In genomic region chr11:88294394-88294710, GRCm38 (mm10) we compare ENCODE assay signal across 9 mouse cellular contexts. TPM values are rescaled to one million over a fixed set of nuclear protein-coding genes. Genes with fewer than 3 reads are reported as not detected.
DNase-seq lines count a peak whose midpoint lies in the region; ATAC-seq and TF ChIP-seq lines count a peak whose summit lies in the region.
"Had no signal": no experiment of that assay in that cellular context is flagged by ENCODE, and none has a peak within 500 bp of the region (broad histone marks: within the 10 kb centered on the region; RNA-seq: fewer than 3 reads in every experiment).

No protein-coding gene starts in this region.

- H3K9me3 ChIP-seq in heart, embryonic 16.5 days (replicated peaks; ENCODE audit: control insufficient read depth, low read length), result no peaks in the 10 kb centered on the region
- no peaks in the 10 kb centered on the region for H3K9me3 ChIP-seq in ES-E14 (ENCODE audit: control insufficient read depth, insufficient read depth, low read depth, low read length)
- H3K9me3 ChIP-seq in forebrain, embryonic 16.5 days (ENCODE audit: control insufficient read depth, low read length), result no peaks in the 10 kb centered on the region
- H3K9me3 ChIP-seq in liver, embryonic 16.5 days (replicated peaks; ENCODE audit: control insufficient read depth, low read length), result no peaks in the 10 kb centered on the region

- peaks cover 13% of the 10 kb centered on the region for H3K4me1 ChIP-seq in heart, embryonic 16.5 days (ENCODE audit: control insufficient read depth, insufficient read depth, low read length)
- H3K4me1 ChIP-seq in ES-E14 (ENCODE audit: control insufficient read depth in 2 of 2, insufficient read depth in 2 of 2, low read length in 2 of 2, poor library complexity in 1 of 2), result no peaks in the 10 kb centered on the region; a peak in 1 of 4 replicates
- peaks cover 7% of the 10 kb centered on the region for H3K4me1 ChIP-seq in forebrain, embryonic 16.5 days (replicated peaks; ENCODE audit: control insufficient read depth, insufficient read depth, low read length)
- no peaks in the 10 kb centered on the region; the same call in 1 of the 2 replicates for H3K4me1 ChIP-seq in liver, embryonic 16.5 days (ENCODE audit: control insufficient read depth, low read depth, low read length)

- DNase-seq in heart, adult 9 months (ENCODE audit: low spot score in 2 of 2), result no peak
- DNase-seq in ES-E14 (ENCODE audit: low read depth, low spot score), result no peak
- no peak for DNase-seq in adrenal gland, postnatal 10 days
- DNase-seq in layer of hippocampus, postnatal 25 days (ENCODE audit: extremely low spot score in 1 of 2, low spot score in 1 of 2), result no peak
- no peak for DNase-seq in urinary bladder, postnatal 10 days (ENCODE audit: low spot score)

- peaks cover 2% of the 10 kb centered on the region; the same call in 1 of the 2 replicates for H3K27me3 ChIP-seq in heart, embryonic 16.5 days (ENCODE audit: control insufficient read depth, insufficient read depth, low read length)
- no peaks in the 10 kb centered on the region for H3K27me3 ChIP-seq in forebrain, embryonic 16.5 days (replicated peaks; ENCODE audit: control insufficient read depth, insufficient read depth, low read length)
- H3K27me3 ChIP-seq in liver, embryonic 16.5 days (ENCODE audit: control insufficient read depth, insufficient read depth, low read depth, low read length), result peaks cover 15% of the 10 kb centered on the region

- no peaks in the 10 kb centered on the region for H3K36me3 ChIP-seq in heart, embryonic 16.5 days (ENCODE audit: control insufficient read depth, insufficient read depth)
- H3K36me3 ChIP-seq in ES-E14 (ENCODE audit: control insufficient read depth, insufficient read depth, low read length, poor library complexity, severe bottlenecking), result no peaks in the 10 kb centered on the region
- H3K36me3 ChIP-seq in forebrain, embryonic 16.5 days (ENCODE audit: control insufficient read depth, insufficient read depth), result no peaks in the 10 kb centered on the region
- no peaks in the 10 kb centered on the region for H3K36me3 ChIP-seq in liver, embryonic 16.5 days (ENCODE audit: control insufficient read depth, insufficient read depth)

- no peak overlapping the region; the same call in 1 of the 2 replicates for H3K9ac ChIP-seq in heart, embryonic 16.5 days (ENCODE audit: low read length)
- H3K9ac ChIP-seq in ES-E14 (ENCODE audit: insufficient read depth, low read depth, low read length, poor library complexity, severe bottlenecking), result peak overlapping the region; percentile 23
- no peak overlapping the region for H3K9ac ChIP-seq in forebrain, embryonic 16.5 days (replicated peaks; ENCODE audit: low read depth, low read length)
- no peak overlapping the region for H3K9ac ChIP-seq in liver, embryonic 16.5 days (ENCODE audit: low read depth, low read length)

- H3K27ac ChIP-seq in heart, embryonic 16.5 days (ENCODE audit: low read length), result no peak overlapping the region
- H3K27ac ChIP-seq in ES-E14 (ENCODE audit: insufficient read depth, low read depth, low read length, poor library complexity, severe bottlenecking), result no peak overlapping the region
- no peak overlapping the region for H3K27ac ChIP-seq in forebrain, embryonic 16.5 days (ENCODE audit: low read length)
- no peak overlapping the region for H3K27ac ChIP-seq in liver, embryonic 16.5 days (ENCODE audit: low read length)

- no peak for ATAC-seq in heart, embryonic 16.5 days (replicated peaks; ENCODE audit: extremely low read depth, insufficient read depth, low FRiP score)
- ATAC-seq in forebrain, embryonic 16.5 days, result no peak
- no peak for ATAC-seq in liver, embryonic 16.5 days (ENCODE audit: low read depth)

- WGBS in heart, embryonic 16.5 days, result 43% methylated on average over 17 of the region's 17 CpGs
- WGBS in forebrain, embryonic 16.5 days, result 41% methylated on average over 17 of the region's 17 CpGs
- WGBS in liver, embryonic 16.5 days (ENCODE audit: insufficient replicate concordance), result 15% methylated on average over 17 of the region's 17 CpGs

- H3K4me2 ChIP-seq in heart, embryonic 16.5 days (ENCODE audit: low read depth, low read length), result peak overlapping the region; percentile 43
- H3K4me2 ChIP-seq in forebrain, embryonic 16.5 days (ENCODE audit: low read length), result peak overlapping the region; percentile 41
- H3K4me2 ChIP-seq in liver, embryonic 16.5 days (ENCODE audit: low read depth, low read length), result peak overlapping the region; percentile 32

- in situ Hi-C loops in ES-E14 (cut with MboI; ENCODE audit: low sequenced_read_pairs in 2 of 2, unreplicated experiment in 2 of 2), result loop anchor here in 1 of 2 experiments (10.0 kb wide), 1 partner anchor 530 kb away; no protein-coding TSS in a partner anchor

- H3K4me3 ChIP-seq in heart, embryonic 16.5 days (ENCODE audit: low read length), result no peak overlapping the region
- peak overlapping the region; percentile 59 to 67 for H3K4me3 ChIP-seq in ES-E14 (ENCODE audit: insufficient read depth in 1 of 2, low read depth in 1 of 2, low read length in 2 of 2, poor library complexity in 1 of 2, severe bottlenecking in 1 of 2)
- H3K4me3 ChIP-seq in forebrain, embryonic 16.5 days (replicated peaks; ENCODE audit: low read length), result peak overlapping the region; percentile 0; the same call in 1 of the 2 replicates
- H3K4me3 ChIP-seq in liver, embryonic 16.5 days (ENCODE audit: low read depth, low read length), result no peak overlapping the region

TF ChIP-seq in ES-E14, 5 proteins besides CTCF, POLR2A, EP300 and RAD21:
- TF ChIP-seq MAFK (IDR thresholded peaks at IDR 0.05; ENCODE audit: insufficient read depth, low read depth, low read length), result no peak

RNA-seq across cellular contexts. Expression of gene Ccdc182, which starts 0.5 kb away (rescaled TPM):
- not detected in 2 replicates for polyA plus RNA-seq in heart, embryonic 16.5 days (2015; fragmentation: Nextera tagmentation; extraction: Ambion mirVana)
- total RNA-seq in ES-E14 (2012; rRNA removed), result 0.37 TPM in 1 of 2 replicates, not detected in the other
- not detected in 2 replicates for polyA plus RNA-seq in forebrain, embryonic 16.5 days (2015; fragmentation: Nextera tagmentation; extraction: Ambion mirVana)
- polyA plus RNA-seq in liver, embryonic 16.5 days (2015; fragmentation: Nextera tagmentation; extraction: Ambion mirVana), result not detected in 2 replicates
- not detected for total RNA-seq in adrenal gland, postnatal 10 days (2021)
- total RNA-seq in layer of hippocampus, postnatal 25 days (2021), result not detected
- total RNA-seq: left cerebral cortex, postnatal 14 days had no signal

Comparison
In these comparisons a context has a peak if more than half of its experiments do, and no peak if none do; other contexts are left out.
1. H3K4me3 ChIP-seq: peak in ES-E14 (2 of 2) and forebrain, embryonic 16.5 days (single experiment); none in heart, embryonic 16.5 days (single experiment) and liver, embryonic 16.5 days (single experiment).
2. Peak in every context shown above with its lines, with median percentiles within 50 percentile points of each other: H3K4me2 ChIP-seq.